Mouse (Mus musculus): ENCODE data around the gene Ccdc157.
A peak's percentile ranks its signal among the peaks of the same experiment; 100 is the strongest.

- TF ChIP-seq CTCF (IDR thresholded peaks at IDR 0.05; ENCODE audit: low read depth, low read length) (peak; percentile 15; the same call in 1 of the 2 replicates), POLR2A (IDR thresholded peaks at IDR 0.05; ENCODE audit: extremely low read depth, insufficient read depth, low read length) (peak; percentile 37; the same call in 1 of the 2 replicates)
Measured at GRCm38 (mm10) chr11:4095171-4096053, 64.7 kb downstream of the Ccdc157 start, which contains the start of gene Mtfp1.

Data from liver, adult 2 months (tissue).